Mouse (Mus musculus): ENCODE results near the gene Tlcd1.

The Tlcd1 gene

DNA sequence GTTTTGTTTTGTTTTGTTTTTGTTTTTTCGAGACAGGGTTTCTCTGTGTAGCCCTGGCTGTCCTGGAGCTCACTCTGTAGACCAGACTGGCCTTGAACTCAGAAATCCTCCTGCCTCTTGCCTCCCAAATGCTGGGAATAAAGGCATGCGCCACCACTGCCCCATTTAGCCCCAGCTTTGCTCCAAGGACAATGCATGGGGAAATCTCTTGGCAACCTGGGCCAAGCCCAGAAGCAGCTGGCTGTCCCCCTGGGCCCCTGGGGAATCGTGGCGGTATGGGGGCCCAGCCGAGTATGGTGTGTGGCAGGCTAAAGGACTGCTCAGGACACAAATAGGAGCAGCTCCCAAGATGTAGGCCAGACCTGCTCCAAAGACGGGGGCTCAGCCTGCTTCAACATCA is 27.8 kb downstream of the Tlcd1 start:
- DNase-seq (ENCODE audit: low read depth): no peak

DNA sequence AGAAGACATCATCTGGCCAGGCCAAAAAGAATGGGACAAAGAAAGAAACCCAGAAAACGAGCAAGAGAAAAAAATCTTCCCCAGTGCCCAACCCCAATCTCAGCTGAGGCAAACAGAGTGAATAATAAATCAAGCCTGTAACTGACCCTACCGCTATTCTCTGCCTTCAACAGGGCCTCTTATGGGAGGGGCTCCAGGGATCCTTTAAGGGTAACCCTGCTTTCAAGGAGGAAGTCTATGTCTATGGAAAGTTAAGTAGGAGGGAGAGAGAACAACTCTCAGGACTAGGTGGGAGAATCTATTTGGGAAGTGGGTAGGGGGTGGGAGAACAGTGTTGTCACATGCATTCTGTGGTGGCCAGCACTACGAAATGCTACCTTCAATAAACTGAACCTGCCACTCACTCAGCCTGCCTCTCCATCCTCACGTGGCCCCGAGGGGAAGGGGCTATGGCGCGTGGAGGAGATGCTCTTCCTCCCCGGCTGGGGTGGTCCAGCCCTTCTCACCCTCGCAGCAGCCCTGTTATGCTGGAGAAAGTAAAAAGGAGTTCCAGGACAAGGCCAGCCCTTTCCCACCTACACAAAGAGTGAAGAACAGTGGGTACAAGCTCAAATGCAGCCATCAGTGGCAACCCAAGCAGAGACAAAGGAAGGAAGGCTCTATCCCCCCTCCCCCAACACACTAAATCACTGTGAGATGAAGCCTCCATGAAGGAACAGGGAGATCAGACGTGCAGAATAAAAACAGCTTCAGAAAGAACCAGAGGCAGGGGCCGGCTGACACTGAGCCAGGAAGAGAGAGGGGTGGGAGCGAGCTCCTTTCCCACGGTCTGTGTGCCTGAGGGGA is 29.1 kb downstream of the Tlcd1 start:
- no peak for DNase-seq (ENCODE audit: low read depth)

DNA sequence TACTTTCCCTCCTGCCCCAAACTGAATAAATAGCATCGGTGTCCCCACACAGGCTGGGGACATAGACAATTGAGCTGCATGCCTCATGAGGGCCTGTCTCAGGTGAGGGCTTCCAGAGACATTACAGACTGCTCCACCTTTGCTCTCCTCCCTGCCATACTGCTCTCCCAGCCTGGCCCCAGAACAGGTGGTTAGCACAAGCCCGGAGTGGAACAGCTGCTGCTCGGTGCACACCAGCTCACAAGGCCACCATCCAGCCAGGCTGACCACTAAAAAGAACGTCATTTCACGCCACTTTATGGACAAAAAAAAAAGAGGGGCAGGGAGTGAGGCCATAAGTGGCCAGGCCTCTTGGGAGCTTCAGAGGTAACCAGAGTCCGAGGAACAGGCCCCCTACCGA is 30.7 kb downstream of the Tlcd1 start:
- DNase-seq (ENCODE audit: low read depth): no peak

GRCm38 (mm10) chr11:78209886-78210285 is 33.4 kb downstream of the Tlcd1 start:
- no peak for DNase-seq (ENCODE audit: low read depth)

GRCm38 (mm10) chr11:78210615-78211014 is 34.1 kb downstream of the Tlcd1 start:
- DNase-seq (ENCODE audit: low read depth): no peak

DNA sequence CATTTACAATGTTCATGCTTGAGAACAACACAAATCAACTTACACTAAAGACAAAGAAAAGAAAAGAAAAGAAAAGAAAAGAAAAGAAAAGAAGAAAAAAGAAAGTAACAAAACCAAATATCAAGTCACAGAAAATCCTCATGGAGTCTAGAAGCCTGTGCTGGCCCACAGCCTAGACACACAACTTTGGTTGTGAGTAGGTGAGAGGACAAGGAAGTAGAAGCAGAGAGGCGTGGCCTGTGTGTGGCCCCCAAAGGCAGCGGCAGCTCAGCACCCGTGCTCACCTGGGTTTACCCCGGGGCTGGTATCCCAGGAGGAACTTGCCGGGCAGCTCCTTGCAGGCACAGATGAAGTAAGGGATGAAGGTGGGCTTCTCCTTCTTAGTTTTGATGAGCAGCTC is 35.0 kb downstream of the Tlcd1 start:
- no peak for DNase-seq (ENCODE audit: low read depth)

- peak; percentile 34 for DNase-seq (ENCODE audit: low read depth)
Measured at GRCm38 (mm10) chr11:78213086-78213817, 36.7 kb downstream of the Tlcd1 start.

DNA sequence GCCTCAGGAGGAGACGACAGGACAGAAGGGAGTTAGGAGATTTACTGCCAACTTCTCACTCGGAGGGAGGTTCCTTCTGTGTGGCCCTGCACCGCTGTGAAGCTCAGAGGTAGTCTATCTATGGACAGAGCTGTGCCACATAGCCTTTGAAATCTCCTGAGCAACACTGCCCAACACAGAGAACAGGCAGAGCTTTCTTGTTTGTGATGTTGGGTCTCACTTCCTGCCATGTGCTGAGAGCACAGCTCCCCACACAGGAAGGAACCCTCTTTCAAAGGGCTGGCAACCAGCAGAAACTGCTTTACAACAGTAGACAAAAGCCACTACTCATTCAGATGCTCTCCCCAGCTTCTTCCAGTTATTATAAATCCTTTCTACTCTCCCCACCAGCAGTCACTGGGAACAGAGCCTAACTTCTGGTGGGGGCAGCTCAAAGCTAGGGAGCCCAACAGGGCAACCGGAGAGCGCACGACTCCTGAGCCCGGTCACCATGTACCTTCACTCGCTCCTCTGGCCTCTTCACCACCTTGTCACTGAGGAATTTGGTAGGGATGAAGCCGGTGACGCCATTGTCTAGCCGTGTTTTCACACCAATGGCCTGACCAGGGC is 39.3 kb downstream of the Tlcd1 start:
- DNase-seq (ENCODE audit: low read depth): peak; percentile 31

GRCm38 (mm10) chr11:78223586-78223985 is 47.1 kb downstream of the Tlcd1 start:
- DNase-seq (ENCODE audit: low read depth): no peak

All from induced T-regulatory cell, adult 2 months (primary cell).